8 mouse cellular contexts compared by ENCODE assay signal in genomic region chr17:40933985-40934384, GRCm38 (mm10). TPM values are rescaled to one million over a fixed set of nuclear protein-coding genes. Genes with fewer than 3 reads are reported as not detected.
DNase-seq lines count a peak whose midpoint lies in the region; ATAC-seq lines count a peak whose summit lies in the region.

No protein-coding gene starts in this region.

- peak overlapping the region; percentile 36; the same call in 1 of the 2 replicates for H3K27ac ChIP-seq in kidney, embryonic 16.5 days (ENCODE audit: low read length)
- H3K27ac ChIP-seq in forebrain, embryonic 15.5 days (replicated peaks), result no peak overlapping the region
- peak overlapping the region; percentile 95 for H3K27ac ChIP-seq in liver, embryonic 11.5 days (ENCODE audit: low read depth, low read length)
- no peak overlapping the region for H3K27ac ChIP-seq in stomach, embryonic 15.5 days

- H3K27me3 ChIP-seq in kidney, embryonic 16.5 days (ENCODE audit: insufficient read depth, low read length), result no peaks in the 10 kb centered on the region
- no peaks in the 10 kb centered on the region for H3K27me3 ChIP-seq in forebrain, embryonic 15.5 days
- no peaks in the 10 kb centered on the region for H3K27me3 ChIP-seq in liver, embryonic 11.5 days (replicated peaks; ENCODE audit: control insufficient read depth, insufficient read depth, low read length)
- H3K27me3 ChIP-seq in stomach, embryonic 15.5 days (replicated peaks), result no peaks in the 10 kb centered on the region

- H3K9me3 ChIP-seq in kidney, embryonic 16.5 days (ENCODE audit: low read length), result no peaks in the 10 kb centered on the region
- H3K9me3 ChIP-seq in forebrain, embryonic 15.5 days, result no peaks in the 10 kb centered on the region
- H3K9me3 ChIP-seq in liver, embryonic 11.5 days (ENCODE audit: control insufficient read depth, low read length), result no peaks in the 10 kb centered on the region
- H3K9me3 ChIP-seq in stomach, embryonic 15.5 days, result no peaks in the 10 kb centered on the region

- no peak for DNase-seq in kidney, adult 9 months
- peak; percentile 32 for DNase-seq in ZHBTc4 (ENCODE audit: low read depth, low spot score)
- no peak for DNase-seq in liver, embryonic 11.5 days (ENCODE audit: low spot score)
- DNase-seq in gastrocnemius, postnatal 25 days, result no peak
- DNase-seq in layer of hippocampus, adult 11-12 months (ENCODE audit: low spot score), result no peak

- H3K4me3 ChIP-seq in kidney, embryonic 16.5 days (ENCODE audit: low read length), result peak overlapping the region; percentile 81
- peak overlapping the region; percentile 75 for H3K4me3 ChIP-seq in forebrain, embryonic 15.5 days
- peak overlapping the region; percentile 81 for H3K4me3 ChIP-seq in liver, embryonic 11.5 days (ENCODE audit: low read depth, low read length)
- H3K4me3 ChIP-seq in stomach, embryonic 15.5 days (replicated peaks), result peak overlapping the region; percentile 79

- peaks cover 8% of the 10 kb centered on the region for H3K36me3 ChIP-seq in kidney, embryonic 16.5 days (ENCODE audit: insufficient read depth, low read length)
- H3K36me3 ChIP-seq in forebrain, embryonic 15.5 days, result peaks cover 9% of the 10 kb centered on the region
- H3K36me3 ChIP-seq in liver, embryonic 11.5 days (ENCODE audit: control insufficient read depth, insufficient read depth, low read length), result peaks cover 2% of the 10 kb centered on the region; the same call in 1 of the 2 replicates
- H3K36me3 ChIP-seq in stomach, embryonic 15.5 days, result peaks cover 6% of the 10 kb centered on the region; the same call in 1 of the 2 replicates

- H3K4me1 ChIP-seq in kidney, embryonic 16.5 days (ENCODE audit: insufficient read depth, low read length), result peaks cover 7% of the 10 kb centered on the region
- peaks cover 19% of the 10 kb centered on the region for H3K4me1 ChIP-seq in forebrain, embryonic 15.5 days
- H3K4me1 ChIP-seq in liver, embryonic 11.5 days (replicated peaks; ENCODE audit: control insufficient read depth, insufficient read depth, low read length), result no peaks in the 10 kb centered on the region
- H3K4me1 ChIP-seq in stomach, embryonic 15.5 days, result no peaks in the 10 kb centered on the region

- H3K9ac ChIP-seq in kidney, embryonic 16.5 days (replicated peaks; ENCODE audit: low read length), result peak overlapping the region; percentile 72
- H3K9ac ChIP-seq in forebrain, embryonic 15.5 days (replicated peaks), result peak overlapping the region; percentile 39
- H3K9ac ChIP-seq in liver, embryonic 11.5 days (ENCODE audit: low read depth, low read length), result peak overlapping the region; percentile 87
- peak overlapping the region; percentile 23; the same call in 1 of the 2 replicates for H3K9ac ChIP-seq in stomach, embryonic 15.5 days

- peak overlapping the region; percentile 68 for H3K4me2 ChIP-seq in kidney, embryonic 16.5 days (replicated peaks; ENCODE audit: low read depth, low read length)
- peak overlapping the region; percentile 74 for H3K4me2 ChIP-seq in forebrain, embryonic 15.5 days (replicated peaks)
- H3K4me2 ChIP-seq in liver, embryonic 11.5 days, result peak overlapping the region; percentile 76
- peak overlapping the region; percentile 76 for H3K4me2 ChIP-seq in stomach, embryonic 15.5 days

- ATAC-seq in kidney, embryonic 16.5 days (ENCODE audit: low FRiP score, low TSS enrichment), result peak; percentile 52; the same call in 1 of the 2 replicates
- ATAC-seq in forebrain, embryonic 15.5 days (replicated peaks), result peak; percentile 49
- ATAC-seq in liver, embryonic 11.5 days (replicated peaks; ENCODE audit: low FRiP score), result peak; percentile 58
- no peak for ATAC-seq in stomach, embryonic 15.5 days (ENCODE audit: insufficient read depth, low FRiP score, low read depth)

- WGBS in kidney, embryonic 16.5 days, result under 1% methylated on average over 14 of the region's 14 CpGs
- 1% methylated on average over 14 of the region's 14 CpGs for WGBS in forebrain, embryonic 15.5 days
- WGBS in liver, embryonic 11.5 days, result 0% methylated on average over 14 of the region's 14 CpGs
- WGBS in stomach, embryonic 15.5 days, result under 1% methylated on average over 14 of the region's 14 CpGs

RNA-seq across cellular contexts. Expression of gene Mut, which starts 0.5 kb away (rescaled TPM):
- 53.8 and 55.5 TPM in 2 replicates for polyA plus RNA-seq in kidney, embryonic 16.5 days (2015; fragmentation: Nextera tagmentation; extraction: Ambion mirVana)
- polyA plus RNA-seq in forebrain, embryonic 15.5 days (2015; fragmentation: Nextera tagmentation; extraction: Ambion mirVana), result 22.0 and 22.7 TPM in 2 replicates
- polyA plus RNA-seq in liver, embryonic 11.5 days (2014; fragmentation: Nextera tagmentation; extraction: Ambion mirVana), result 42.8 and 43.4 TPM in 2 replicates
- 41.2 and 41.4 TPM in 2 replicates for polyA plus RNA-seq in stomach, embryonic 15.5 days (2015; fragmentation: Nextera tagmentation; extraction: Ambion mirVana)
- total RNA-seq in gastrocnemius, postnatal 25 days (2021), result 10 to 100 TPM; 63.3 to 68.0 TPM

RNA-seq across cellular contexts. Expression of gene Cenpq, which starts 0.9 kb away (rescaled TPM):
- 25.7 and 28.9 TPM in 2 replicates for polyA plus RNA-seq in kidney, embryonic 16.5 days (2015; fragmentation: Nextera tagmentation; extraction: Ambion mirVana)
- polyA plus RNA-seq in forebrain, embryonic 15.5 days (2015; fragmentation: Nextera tagmentation; extraction: Ambion mirVana), result 19.0 and 19.2 TPM in 2 replicates
- polyA plus RNA-seq in liver, embryonic 11.5 days (2014; fragmentation: Nextera tagmentation; extraction: Ambion mirVana), result 40.8 and 41.0 TPM in 2 replicates
- polyA plus RNA-seq in stomach, embryonic 15.5 days (2015; fragmentation: Nextera tagmentation; extraction: Ambion mirVana), result 21.1 and 24.2 TPM in 2 replicates
- 1 to 10 TPM; 2.9 to 3.4 TPM for total RNA-seq in gastrocnemius, postnatal 25 days (2021)

RNA-seq across cellular contexts. Expression of gene Glyatl3, which starts 19.8 kb away (rescaled TPM):
- not detected in 2 replicates for polyA plus RNA-seq in kidney, embryonic 16.5 days (2015; fragmentation: Nextera tagmentation; extraction: Ambion mirVana)
- not detected in 2 replicates for polyA plus RNA-seq in forebrain, embryonic 15.5 days (2015; fragmentation: Nextera tagmentation; extraction: Ambion mirVana)
- not detected in 2 replicates for polyA plus RNA-seq in liver, embryonic 11.5 days (2014; fragmentation: Nextera tagmentation; extraction: Ambion mirVana)
- not detected in 2 replicates for polyA plus RNA-seq in stomach, embryonic 15.5 days (2015; fragmentation: Nextera tagmentation; extraction: Ambion mirVana)
- not detected for total RNA-seq in gastrocnemius, postnatal 25 days (2021)

RNA-seq across cellular contexts. Expression of gene 9130008F23Rik, which starts 53.6 kb away (rescaled TPM):
- polyA plus RNA-seq in kidney, embryonic 16.5 days (2015; fragmentation: Nextera tagmentation; extraction: Ambion mirVana), result 2.3 and 2.4 TPM in 2 replicates
- polyA plus RNA-seq in forebrain, embryonic 15.5 days (2015; fragmentation: Nextera tagmentation; extraction: Ambion mirVana), result 0.31 and 0.70 TPM in 2 replicates
- 0.88 and 1.3 TPM in 2 replicates for polyA plus RNA-seq in liver, embryonic 11.5 days (2014; fragmentation: Nextera tagmentation; extraction: Ambion mirVana)
- 4.6 and 5.4 TPM in 2 replicates for polyA plus RNA-seq in stomach, embryonic 15.5 days (2015; fragmentation: Nextera tagmentation; extraction: Ambion mirVana)
- under 1 TPM; 0.20 to 0.48 TPM for total RNA-seq in gastrocnemius, postnatal 25 days (2021)

Comparison
In these comparisons a context has a peak if more than half of its experiments do, and no peak if none do; other contexts are left out.
1. H3K27ac ChIP-seq: peak in kidney, embryonic 16.5 days (single experiment) and liver, embryonic 11.5 days (single experiment); none in forebrain, embryonic 15.5 days (single experiment) and stomach, embryonic 15.5 days (single experiment).
2. H3K9ac ChIP-seq: peak in every context shown above with its lines; median percentile 87 in liver, embryonic 11.5 days; 72 in kidney, embryonic 16.5 days; 39 in forebrain, embryonic 15.5 days; 23 in stomach, embryonic 15.5 days.
3. Peak in every context shown above with its lines, with median percentiles within 50 percentile points of each other: H3K4me2 ChIP-seq and H3K4me3 ChIP-seq.